Mouse (Mus musculus): Measurements from ENCODE around the gene Gm10447. TPM values are rescaled to one million over a fixed set of nuclear protein-coding genes. Genes with fewer than 3 reads are reported as not detected.

Gm10447 gene
- total and polyA plus RNA-seq, 3 experiments, result not detected

- H3K4me1 ChIP-seq (ENCODE audit: insufficient read depth, low read depth, low read length), result peaks cover 45% of the 10 kb centered on the region
- ATAC-seq (ENCODE audit: extremely low read depth, insufficient number of reproducible peaks, low FRiP score, poor library complexity, severe bottlenecking), result no peak
- TF ChIP-seq POLR2AphosphoS5 (IDR thresholded peaks at IDR 0.05; ENCODE audit: insufficient replicate concordance, low read depth, low read length) (no peak), TAL1 (conservative IDR thresholded peaks at IDR 0.05; ENCODE audit: low read depth, low read length) (no peak), GATA2 (IDR thresholded peaks at IDR 0.05; ENCODE audit: borderline replicate concordance, low read depth, low read length) (no peak), CTCF (IDR thresholded peaks at IDR 0.05; ENCODE audit: low read depth, low read length) (no peak), GATA1 (IDR thresholded peaks at IDR 0.05; ENCODE audit: borderline replicate concordance, low read length) (no peak)
- no peak overlapping the region for H3K4me3 ChIP-seq (ENCODE audit: low read depth, low read length)
- H3K9me3 ChIP-seq (replicated peaks), result no peaks in the 10 kb centered on the region
- DNase-seq (ENCODE audit: low spot score), result no peak
- H3K36me3 ChIP-seq (replicated peaks), result no peaks in the 10 kb centered on the region
- peaks cover 25% of the 10 kb centered on the region for H3K27me3 ChIP-seq (ENCODE audit: insufficient read depth, low read length)
These were observed 20.6 kb downstream of the Gm10447 start for GRCm38 (mm10) chr11:53436338-53436737.

- Histone ChIP-seq H3K4me3 (ENCODE audit: low read depth, low read length) (no peak overlapping the region), H3K4me1 (ENCODE audit: insufficient read depth, low read depth, low read length) (peaks cover 47% of the 10 kb centered on the region), H3K27me3 (ENCODE audit: insufficient read depth, low read length) (peaks cover 23% of the 10 kb centered on the region), H3K36me3 (replicated peaks) (no peaks in the 10 kb centered on the region), H3K9me3 (replicated peaks) (no peaks in the 10 kb centered on the region)
- ATAC-seq (ENCODE audit: extremely low read depth, insufficient number of reproducible peaks, low FRiP score, poor library complexity, severe bottlenecking) (no peak), DNase-seq (ENCODE audit: low spot score) (no peak)
- TF ChIP-seq CTCF (IDR thresholded peaks at IDR 0.05; ENCODE audit: low read depth, low read length), result no peak
- TF ChIP-seq POLR2AphosphoS5 (IDR thresholded peaks at IDR 0.05; ENCODE audit: insufficient replicate concordance, low read depth, low read length), result no peak
- TF ChIP-seq GATA2 (IDR thresholded peaks at IDR 0.05; ENCODE audit: borderline replicate concordance, low read depth, low read length), result no peak
- no peak for TF ChIP-seq TAL1 (conservative IDR thresholded peaks at IDR 0.05; ENCODE audit: low read depth, low read length)
- no peak for TF ChIP-seq GATA1 (IDR thresholded peaks at IDR 0.05; ENCODE audit: borderline replicate concordance, low read length)
These were observed 21.4 kb downstream of the Gm10447 start for GRCm38 (mm10) chr11:53435504-53435903.

- DNase-seq (ENCODE audit: low spot score) (peak; percentile 19), ATAC-seq (ENCODE audit: extremely low read depth, insufficient number of reproducible peaks, low FRiP score, poor library complexity, severe bottlenecking) (no peak)
- H3K27me3 ChIP-seq (ENCODE audit: insufficient read depth, low read length), result peaks cover 15% of the 10 kb centered on the region
- H3K36me3 ChIP-seq (replicated peaks), result peaks cover 16% of the 10 kb centered on the region
- no peak overlapping the region; the same call in 1 of the 2 replicates for H3K4me3 ChIP-seq (ENCODE audit: low read depth, low read length)
- peaks cover 59% of the 10 kb centered on the region for H3K4me1 ChIP-seq (ENCODE audit: insufficient read depth, low read depth, low read length)
- H3K9me3 ChIP-seq (replicated peaks), result no peaks in the 10 kb centered on the region
- TF ChIP-seq CTCF (IDR thresholded peaks at IDR 0.05; ENCODE audit: low read depth, low read length) (no peak), GATA1 (IDR thresholded peaks at IDR 0.05; ENCODE audit: borderline replicate concordance, low read length) (no peak), POLR2AphosphoS5 (IDR thresholded peaks at IDR 0.05; ENCODE audit: insufficient replicate concordance, low read depth, low read length) (no peak), GATA2 (IDR thresholded peaks at IDR 0.05; ENCODE audit: borderline replicate concordance, low read depth, low read length) (no peak), TAL1 (conservative IDR thresholded peaks at IDR 0.05; ENCODE audit: low read depth, low read length) (0 out of 2 replicates have a peak, but pooled peaks have one; percentile 29)
These were observed 23.9 kb downstream of the Gm10447 start for GRCm38 (mm10) chr11:53433057-53433456.

- 0 out of 2 replicates have a peak, but pooled peaks have one; percentile 9 for ATAC-seq (ENCODE audit: extremely low read depth, insufficient number of reproducible peaks, low FRiP score, poor library complexity, severe bottlenecking)
- TF ChIP-seq GATA2 (IDR thresholded peaks at IDR 0.05; ENCODE audit: borderline replicate concordance, low read depth, low read length) (no peak), POLR2AphosphoS5 (IDR thresholded peaks at IDR 0.05; ENCODE audit: insufficient replicate concordance, low read depth, low read length) (no peak), CTCF (IDR thresholded peaks at IDR 0.05; ENCODE audit: low read depth, low read length) (no peak), GATA1 (IDR thresholded peaks at IDR 0.05; ENCODE audit: borderline replicate concordance, low read length) (no peak), TAL1 (conservative IDR thresholded peaks at IDR 0.05; ENCODE audit: low read depth, low read length) (no peak)
- no peak for DNase-seq (ENCODE audit: low spot score)
- H3K4me3 ChIP-seq (ENCODE audit: low read depth, low read length), result peak overlapping the region; percentile 86
- no peaks in the 10 kb centered on the region for H3K9me3 ChIP-seq (replicated peaks)
- peaks cover 3% of the 10 kb centered on the region; the same call in 1 of the 2 replicates for H3K27me3 ChIP-seq (ENCODE audit: insufficient read depth, low read length)
- H3K4me1 ChIP-seq (ENCODE audit: insufficient read depth, low read depth, low read length), result peaks cover 56% of the 10 kb centered on the region
- peaks cover 30% of the 10 kb centered on the region for H3K36me3 ChIP-seq (replicated peaks)
These were observed 25.4 kb downstream of the Gm10447 start for GRCm38 (mm10) chr11:53431347-53432056.

- Histone ChIP-seq H3K4me1 (ENCODE audit: insufficient read depth, low read depth, low read length) (peaks cover 49% of the 10 kb centered on the region), H3K27me3 (ENCODE audit: insufficient read depth, low read length) (peaks cover 2% of the 10 kb centered on the region; the same call in 1 of the 2 replicates), H3K36me3 (replicated peaks) (peaks cover 36% of the 10 kb centered on the region), H3K4me3 (ENCODE audit: low read depth, low read length) (peak within 1 kb of the TSS; percentile 86), H3K9me3 (replicated peaks) (no peaks in the 10 kb centered on the region)
- peak; percentile 94 for DNase-seq (ENCODE audit: low spot score)
- TF ChIP-seq CTCF (IDR thresholded peaks at IDR 0.05; ENCODE audit: low read depth, low read length) (no peak), TAL1 (conservative IDR thresholded peaks at IDR 0.05; ENCODE audit: low read depth, low read length) (no peak), POLR2AphosphoS5 (IDR thresholded peaks at IDR 0.05; ENCODE audit: insufficient replicate concordance, low read depth, low read length) (no peak), GATA1 (IDR thresholded peaks at IDR 0.05; ENCODE audit: borderline replicate concordance, low read length) (no peak), GATA2 (IDR thresholded peaks at IDR 0.05; ENCODE audit: borderline replicate concordance, low read depth, low read length) (no peak)
- peak; percentile 91 for ATAC-seq (ENCODE audit: extremely low read depth, insufficient number of reproducible peaks, low FRiP score, poor library complexity, severe bottlenecking)
These were observed 26.1 kb downstream of the Gm10447 start, which contains the start of the genes Uqcrq and Gdf9 for GRCm38 (mm10) chr11:53430670-53431346. Uqcrq (minus strand) TSS chr11:53430831. Gdf9 (plus strand) TSS chr11:53431023.

- H3K4me1 ChIP-seq (ENCODE audit: insufficient read depth, low read depth, low read length), result peaks cover 46% of the 10 kb centered on the region
These were observed 26.6 kb downstream of the Gm10447 start for GRCm38 (mm10) chr11:53430300-53430669.

More at GRCm38 (mm10) chr11:53430300-53430669, 26.6 kb downstream of the Gm10447 start:
- H3K36me3 ChIP-seq (replicated peaks), result peaks cover 41% of the 10 kb centered on the region
- H3K4me3 ChIP-seq (ENCODE audit: low read depth, low read length), result peak overlapping the region; percentile 86
- DNase-seq (ENCODE audit: low spot score) (no peak), ATAC-seq (ENCODE audit: extremely low read depth, insufficient number of reproducible peaks, low FRiP score, poor library complexity, severe bottlenecking) (no peak)
- H3K27me3 ChIP-seq (ENCODE audit: insufficient read depth, low read length), result peaks cover 2% of the 10 kb centered on the region; the same call in 1 of the 2 replicates
- no peak for TF ChIP-seq GATA2 (IDR thresholded peaks at IDR 0.05; ENCODE audit: borderline replicate concordance, low read depth, low read length)
- TF ChIP-seq CTCF (IDR thresholded peaks at IDR 0.05; ENCODE audit: low read depth, low read length), result no peak
- TF ChIP-seq TAL1 (conservative IDR thresholded peaks at IDR 0.05; ENCODE audit: low read depth, low read length), result no peak
- no peak for TF ChIP-seq POLR2AphosphoS5 (IDR thresholded peaks at IDR 0.05; ENCODE audit: insufficient replicate concordance, low read depth, low read length)
- no peaks in the 10 kb centered on the region for H3K9me3 ChIP-seq (replicated peaks)

Data from G1E (cell line).